Mouse (Mus musculus) stomach, postnatal 0 days (tissue): ENCODE results near the gene Crcp. TPM values are rescaled to one million over a fixed set of nuclear protein-coding genes. Genes with fewer than 3 reads are reported as not detected.
A peak's percentile ranks its signal among the peaks of the same experiment; 100 is the strongest.

Experiments
- ATAC-seq: fragments of 200-750 bp; cut with Nextera tagmentation; 2 replicates; pipeline ENCODE4 v1.8.0; 2017; ENCODE audit not compliant: low FRiP score, low TSS enrichment
- DNase-seq: peaks from one replicate; pipeline ENCODE4 v3.0.0-alpha.2; 2016; ENCODE audit warnings: low spot score
- H3K27ac ChIP-seq: fragments of 300-500 bp; sonication (generic); replicated peaks from 2 replicates; pipeline ENCODE4 v1.5.1; 2014; ENCODE audit warnings: mild to moderate bottlenecking, control low read depth
- H3K27me3 ChIP-seq: fragments of 300-500 bp; sonication (generic); 2 replicates; pipeline ENCODE4 v1.6.1; 2014; ENCODE audit warnings: low read length; ENCODE audit not compliant: control insufficient read depth, insufficient read depth
- H3K36me3 ChIP-seq: fragments of 300-500 bp; sonication (generic); 2 replicates; pipeline ENCODE4 v1.6.1; 2014; ENCODE audit warnings: low read length, mixed read lengths; ENCODE audit not compliant: control insufficient read depth, insufficient read depth
- H3K4me1 ChIP-seq: fragments of 300-500 bp; sonication (generic); replicated peaks from 2 replicates; pipeline ENCODE4 v1.6.1; 2014; ENCODE audit warnings: antibody characterized with exemption; ENCODE audit not compliant: control insufficient read depth, insufficient read depth
- H3K4me2 ChIP-seq: fragments of 300-500 bp; sonication (generic); replicated peaks from 2 replicates; pipeline ENCODE4 v1.6.1; 2014; ENCODE audit warnings: low read depth, mild to moderate bottlenecking, control low read depth, moderate library complexity
- H3K4me3 ChIP-seq: fragments of 300-500 bp; sonication (generic); 2 replicates; pipeline ENCODE4 v1.5.1; 2014; ENCODE audit warnings: low read depth, low read length, control low read depth
- H3K9ac ChIP-seq: fragments of 300-500 bp; sonication (generic); 2 replicates; pipeline ENCODE4 v1.6.1; 2014; ENCODE audit warnings: mild to moderate bottlenecking, low read length, control low read depth, mixed read lengths
- H3K9me3 ChIP-seq: fragments of 300-500 bp; sonication (generic); 2 replicates; pipeline ENCODE4 v1.6.1; 2016; ENCODE audit warnings: low read length; ENCODE audit not compliant: control insufficient read depth
- CTCF ChIP-seq: IDR thresholded peaks from 2 replicates; pipeline ENCODE4 v1.5.1; 2016; ENCODE audit warnings: antibody characterized with exemption, low read depth, mild to moderate bottlenecking, moderate library complexity
- EP300 ChIP-seq: optimal IDR thresholded peaks from 2 replicates; pipeline ENCODE3; 2016; ENCODE audit warnings: antibody characterized with exemption
- WGBS: fragments of 180-500 bp; shearing (Covaris S2); extraction: QIAGEN DNeasy Blood & Tissue Kit; methylation state at CpG from one replicate; pipeline ENCODE4 v1.1.7; 2014; 5-methylcytosine and 5-hydroxymethylcytosine counted together
- polyA plus RNA-seq: library from polyadenylated mRNA; unstranded; fragments of >200 nt; fragmentation: Nextera tagmentation; extraction: Ambion mirVana; gene quantifications from 2 replicates; pipeline ENCODE4 v1.2.1, GENCODE M21; 2015

The Crcp gene
- polyA plus RNA-seq, 1 experiment from 2014 or later = 26.0 TPM

GRCm38 (mm10) chr5:130078096-130078833, 49.2 kb downstream of the Crcp start:
- no peak for TF ChIP-seq EP300
- no peak for TF ChIP-seq CTCF
- no peaks in the 10 kb centered on the region for H3K27me3 ChIP-seq
- no peaks in the 10 kb centered on the region for H3K9me3 ChIP-seq
- no peak overlapping the region; the same call in 1 of the 2 replicates for H3K4me2 ChIP-seq
- 63% methylated on average over 9 of the region's 9 CpGs for WGBS
- no peak for ATAC-seq
- DNase-seq = no peak
- no peak overlapping the region for H3K9ac ChIP-seq
- no peak overlapping the region for H3K4me3 ChIP-seq
- H3K27ac ChIP-seq = peak overlapping the region; percentile 40; the same call in 1 of the 2 replicates
- H3K4me1 ChIP-seq = peaks cover 2% of the 10 kb centered on the region; the same call in 1 of the 2 replicates
- H3K36me3 ChIP-seq = no peaks in the 10 kb centered on the region

- Histone ChIP-seq H3K27me3 (no peaks in the 10 kb centered on the region), H3K4me3 (peak overlapping the region; percentile 73), H3K9me3 (no peaks in the 10 kb centered on the region), H3K9ac (peak overlapping the region; percentile 53; the same call in 1 of the 2 replicates), H3K36me3 (no peaks in the 10 kb centered on the region), H3K4me2 (peak overlapping the region; percentile 78), H3K4me1 (peaks cover 2% of the 10 kb centered on the region; the same call in 1 of the 2 replicates), H3K27ac (peak overlapping the region; percentile 40; the same call in 1 of the 2 replicates)
- DNase-seq (no peak), ATAC-seq (0 out of 2 replicates have a peak, but pooled peaks have one; percentile 1)
- 38% methylated on average over 6 of the region's 6 CpGs for WGBS
- TF ChIP-seq CTCF (no peak), EP300 (no peak)
Observed at GRCm38 (mm10) chr5:130078834-130079156, 49.7 kb downstream of the Crcp start.

GRCm38 (mm10) chr5:130079202-130080050, 50.3 kb downstream of the Crcp start:
- Histone ChIP-seq H3K4me1 (peaks cover 2% of the 10 kb centered on the region; the same call in 1 of the 2 replicates), H3K36me3 (no peaks in the 10 kb centered on the region), H3K4me2 (peak overlapping the region; percentile 78), H3K4me3 (peak overlapping the region; percentile 73), H3K27ac (peak overlapping the region; percentile 87), H3K27me3 (no peaks in the 10 kb centered on the region), H3K9ac (peak overlapping the region; percentile 82), H3K9me3 (no peaks in the 10 kb centered on the region)
- peak; percentile 95 for ATAC-seq
- peak; percentile 29 for TF ChIP-seq CTCF
- no peak for TF ChIP-seq EP300
- WGBS = 1% methylated on average over 78 of the region's 86 CpGs
- DNase-seq = peak; percentile 92

GRCm38 (mm10) chr5:130080051-130080681, 51.1 kb downstream of the Crcp start:
- ATAC-seq (no peak), DNase-seq (no peak)
- TF ChIP-seq EP300 = no peak
- peak; percentile 51 for TF ChIP-seq CTCF
- Histone ChIP-seq H3K27ac (no peak overlapping the region), H3K4me3 (peak overlapping the region; percentile 73), H3K9me3 (no peaks in the 10 kb centered on the region), H3K36me3 (no peaks in the 10 kb centered on the region), H3K4me2 (peak overlapping the region; percentile 78), H3K4me1 (peaks cover 2% of the 10 kb centered on the region; the same call in 1 of the 2 replicates), H3K9ac (peak overlapping the region; percentile 82), H3K27me3 (no peaks in the 10 kb centered on the region)
- WGBS = 76% methylated on average over 16 of the region's 16 CpGs

- Histone ChIP-seq H3K9ac (no peak overlapping the region), H3K27me3 (no peaks in the 10 kb centered on the region), H3K36me3 (no peaks in the 10 kb centered on the region), H3K9me3 (no peaks in the 10 kb centered on the region), H3K4me3 (no peak overlapping the region), H3K4me1 (peaks cover 2% of the 10 kb centered on the region; the same call in 1 of the 2 replicates), H3K4me2 (no peak overlapping the region), H3K27ac (no peak overlapping the region)
- DNase-seq = no peak
- TF ChIP-seq CTCF (peak; percentile 56), EP300 (no peak)
- WGBS = 95% methylated on average over 8 of the region's 8 CpGs
- ATAC-seq = no peak
Observed at GRCm38 (mm10) chr5:130081181-130081881, 52.2 kb downstream of the Crcp start.
